Mouse (Mus musculus) G1E (cell line): ENCODE data around the gene Pde9a.

Experiments used
- CTCF ChIP-seq: IDR thresholded peaks from 2 replicates; pipeline ENCODE4 v1.5.1; 2012; ENCODE audit warnings: low read depth, low read length, inconsistent platforms, mixed read lengths
- GATA1 ChIP-seq: IDR thresholded peaks from 2 replicates; pipeline ENCODE4 v1.6.1; 2012; ENCODE audit warnings: borderline replicate concordance, low read length, inconsistent platforms, mixed read lengths
- GATA2 ChIP-seq: IDR thresholded peaks from 2 replicates; pipeline ENCODE4 v1.6.1; 2012; ENCODE audit warnings: low read depth, low read length, inconsistent platforms, borderline replicate concordance
- POLR2AphosphoS5 ChIP-seq: IDR thresholded peaks from 2 replicates; pipeline ENCODE4 v1.6.1; 2012; ENCODE audit warnings: low read depth, low read length, inconsistent platforms; ENCODE audit not compliant: insufficient replicate concordance
- TAL1 ChIP-seq: conservative IDR thresholded peaks from 2 replicates; pipeline ENCODE4 v1.6.1; 2012; ENCODE audit warnings: low read depth, low read length, inconsistent platforms, mixed read lengths

DNA sequence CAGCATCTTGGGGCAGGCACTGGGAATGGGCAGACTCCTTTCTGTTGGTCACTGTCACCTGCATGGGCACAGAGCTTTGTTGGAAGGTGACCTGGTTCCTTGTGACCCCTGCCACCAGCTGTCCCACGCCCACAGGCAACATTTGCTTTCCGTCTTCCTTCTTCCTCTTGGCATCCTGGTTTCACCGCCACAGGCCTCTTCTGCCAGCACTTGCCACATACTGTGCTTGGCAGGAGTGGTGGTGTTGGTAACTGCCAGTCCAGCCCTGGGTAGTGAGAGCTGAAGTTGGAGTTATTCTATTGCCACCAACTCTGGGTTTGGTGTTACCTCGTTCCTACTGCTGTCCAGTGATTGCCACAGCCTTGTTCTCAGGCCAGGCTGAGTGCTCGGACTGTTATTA lies 37.9 kb upstream of the Pde9a start:
- TF ChIP-seq CTCF, result no peak
- TF ChIP-seq GATA1, result no peak
- no peak for TF ChIP-seq POLR2AphosphoS5
- TF ChIP-seq TAL1, result no peak
- TF ChIP-seq GATA2, result no peak
